Mouse (Mus musculus) spleen, adult 2 months (tissue): ENCODE data around the gene Mrpl55. TPM values are rescaled to one million over a fixed set of nuclear protein-coding genes. Genes with fewer than 3 reads are reported as not detected.

Experiments
- DNase-seq, 2 experiments: peaks; one replicate each; pipeline versions ENCODE4 v3.0.0 to v3.0.0-alpha.2; 2012 to 2021; ENCODE audit warnings: low spot score in 2 of 2, low read depth in 1 of 2
- H3K27ac ChIP-seq: fragments of 200-500 bp; 2 replicates; pipeline ENCODE4 v1.5.1; 2012; ENCODE audit warnings: low read length, inconsistent platforms; ENCODE audit not compliant: insufficient read depth
- H3K27me3 ChIP-seq: fragments of 200-500 bp; 2 replicates; pipeline ENCODE4 v1.6.1; 2012; ENCODE audit warnings: mild to moderate bottlenecking, moderate library complexity, low read length, inconsistent platforms; ENCODE audit not compliant: control insufficient read depth, insufficient read depth
- H3K36me3 ChIP-seq: fragments of 200-500 bp; 2 replicates; pipeline ENCODE4 v1.6.1; 2012; ENCODE audit warnings: mild to moderate bottlenecking, low read length, inconsistent platforms; ENCODE audit not compliant: control insufficient read depth, insufficient read depth
- H3K4me1 ChIP-seq: fragments of 200-500 bp; 2 replicates; pipeline ENCODE4 v1.6.1; 2011; ENCODE audit warnings: inconsistent platforms; ENCODE audit not compliant: control insufficient read depth, insufficient read depth, insufficient read length
- H3K4me3 ChIP-seq: fragments of 200-500 bp; 2 replicates; pipeline ENCODE4 v1.5.1; 2011; ENCODE audit warnings: mild to moderate bottlenecking, inconsistent platforms; ENCODE audit not compliant: insufficient read depth, insufficient read length; ENCODE audit errors: extremely low read depth
- CTCF ChIP-seq: fragments of 200-500 bp; IDR thresholded peaks from 2 replicates; pipeline ENCODE4 v1.5.1; 2011; ENCODE audit warnings: mild to moderate bottlenecking, inconsistent platforms; ENCODE audit not compliant: insufficient read depth, insufficient read length, insufficient replicate concordance; ENCODE audit errors: extremely low read depth
- POLR2A ChIP-seq: fragments of 200-500 bp; IDR thresholded peaks from 2 replicates; pipeline ENCODE4 v1.6.1; 2011; ENCODE audit warnings: low read depth, low read length, inconsistent platforms
- WGBS: fragments of 180-500 bp; shearing (Covaris S2); methylation state at CpG from one replicate; pipeline ENCODE4 v1.1.7; 2018; 5-methylcytosine and 5-hydroxymethylcytosine counted together
- polyA plus RNA-seq: library from polyadenylated mRNA; depleted of rRNA; stranded (reverse); fragments of >200 nt; gene quantifications from 2 replicates; pipeline ENCODE4 v1.2.3, GENCODE M21; 2012; rRNA removed

Mrpl55 gene
- 16.1 and 21.8 TPM in 2 replicates for polyA plus RNA-seq

DNA sequence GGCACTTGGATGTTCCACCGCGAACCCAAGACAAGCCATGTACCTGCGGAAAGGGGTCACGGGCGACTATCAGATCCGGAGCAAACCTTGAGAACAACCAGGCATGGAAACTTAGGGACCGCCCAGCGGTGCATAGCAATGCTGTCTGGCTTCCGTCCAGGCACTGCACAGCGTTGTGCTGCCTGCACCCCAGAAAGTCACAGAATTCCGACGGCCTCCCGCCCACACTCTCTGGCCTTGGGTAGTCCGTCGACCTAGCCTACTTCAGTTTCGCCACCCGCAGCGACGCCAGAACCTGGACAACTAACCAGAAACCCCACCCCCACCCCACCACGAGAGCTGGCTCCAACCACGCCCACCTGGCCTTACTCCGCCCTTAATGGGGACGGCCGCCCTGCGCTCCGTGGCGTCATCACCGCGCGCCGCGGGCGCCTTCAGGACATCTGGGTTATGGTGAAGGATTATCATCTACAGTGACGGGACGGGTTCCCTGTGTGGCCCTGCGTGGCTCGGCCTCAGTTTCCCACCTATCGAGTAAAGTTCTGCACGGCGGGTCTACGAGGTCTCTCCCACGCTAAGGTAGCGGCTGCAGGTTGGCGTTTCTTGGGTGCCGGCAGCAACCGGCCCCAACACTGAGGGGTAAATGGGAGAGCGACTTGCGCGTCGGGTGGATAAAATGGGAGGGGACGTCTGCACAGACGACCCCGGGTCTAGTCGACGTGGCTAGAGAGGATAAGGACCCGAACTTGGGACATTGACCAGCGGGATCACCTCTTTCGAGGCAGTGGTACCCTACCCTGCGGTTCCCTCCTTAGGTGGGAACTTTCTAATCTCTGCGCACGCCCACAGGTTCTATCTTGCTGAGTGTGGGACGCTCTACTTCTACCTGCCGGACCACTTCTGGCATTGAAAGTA lies at the start of gene Mrpl55:
Gene Mrpl55, plus strand, starts transcription at position 406 of the 915 bp plus-strand sequence.
- WGBS = under 1% methylated on average over 63 of the region's 63 CpGs

DNA sequence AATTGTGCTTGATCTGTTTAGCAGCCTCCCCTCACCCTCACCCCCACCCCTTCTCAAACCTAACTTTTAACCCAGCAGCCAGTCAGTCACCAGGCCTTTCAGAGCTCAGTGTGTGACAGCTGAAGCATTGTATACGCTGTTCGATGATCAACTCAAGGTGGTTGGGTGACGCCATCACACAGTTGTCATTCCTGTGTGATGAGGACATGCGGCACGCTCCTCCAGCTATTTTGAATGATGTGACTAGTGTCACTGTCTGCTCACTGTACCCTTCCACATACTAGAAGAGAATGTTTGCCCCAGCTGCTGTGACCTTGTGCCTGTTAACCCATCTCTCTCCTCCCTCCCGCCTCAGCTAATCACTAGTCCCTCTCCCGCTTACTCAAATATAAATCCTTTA lies 48.1 kb upstream of the Mrpl55 start:
- WGBS = 96% methylated on average over 7 of the region's 7 CpGs
- Histone ChIP-seq H3K4me1 (no peaks in the 10 kb centered on the region), H3K27me3 (no peaks in the 10 kb centered on the region), H3K27ac (no peak overlapping the region), H3K36me3 (peaks cover 16% of the 10 kb centered on the region), H3K4me3 (no peak overlapping the region)
- DNase-seq = no peak
- TF ChIP-seq CTCF (no peak), POLR2A (no peak)

More for the DNA sequence above, at the start of gene Mrpl55:
- TF ChIP-seq CTCF (no peak), POLR2A (0 out of 2 replicates have a peak, but pooled peaks have one; percentile 12)
- Histone ChIP-seq H3K27me3 (no peaks in the 10 kb centered on the region), H3K27ac (peak within 1 kb of the TSS; percentile 65), H3K4me1 (no peaks in the 10 kb centered on the region), H3K4me3 (peak within 1 kb of the TSS; percentile 76), H3K36me3 (0 out of 2 replicates have a peak, but pooled peaks cover 2% of the 10 kb centered on the region)
- DNase-seq = peak; percentile 84 to 93

DNA sequence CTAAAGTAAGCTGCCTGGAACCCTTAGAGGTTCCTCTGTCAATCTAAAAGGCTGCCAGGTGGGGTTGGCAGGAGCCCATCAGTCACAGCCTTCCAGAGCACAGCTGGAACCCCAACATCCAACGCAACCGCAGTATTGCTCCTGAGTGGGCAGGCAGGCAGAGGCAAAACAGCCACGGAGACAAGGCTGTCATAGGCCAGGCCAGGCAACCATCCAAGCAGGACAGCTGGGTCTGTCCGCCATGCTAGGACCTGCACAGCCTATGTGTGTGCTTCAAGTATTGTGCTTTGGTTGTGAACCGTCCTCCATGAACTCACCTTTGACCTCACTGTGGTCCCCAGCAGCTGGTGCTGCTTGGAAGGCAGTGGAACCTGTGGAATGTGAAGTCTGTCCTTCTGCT lies 46.4 kb upstream of the Mrpl55 start:
- Histone ChIP-seq H3K4me3 (no peak overlapping the region), H3K4me1 (no peaks in the 10 kb centered on the region), H3K27me3 (no peaks in the 10 kb centered on the region), H3K36me3 (peaks cover 16% of the 10 kb centered on the region), H3K27ac (no peak overlapping the region)
- TF ChIP-seq CTCF (no peak), POLR2A (no peak)
- WGBS = 98% methylated on average over 5 of the region's 5 CpGs
- no peak for DNase-seq

DNA sequence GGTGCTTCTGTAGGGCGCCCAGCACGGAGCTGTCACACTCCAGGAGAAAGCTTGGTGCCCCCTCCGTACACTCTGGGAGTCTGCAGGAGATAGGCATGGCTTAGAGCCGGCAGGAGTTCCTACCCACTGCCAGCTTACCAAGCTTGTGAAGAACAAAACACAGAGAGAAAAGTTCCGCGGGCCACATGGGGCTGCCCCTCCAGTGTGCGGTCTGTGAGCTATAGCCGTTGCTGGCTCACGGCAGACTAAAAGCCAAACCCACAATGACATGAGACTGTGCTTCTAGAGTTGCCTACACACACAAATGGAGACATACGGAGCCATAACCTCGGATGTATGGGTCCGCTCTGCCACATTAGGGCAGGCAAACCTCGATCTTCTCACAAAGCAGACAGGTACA lies 43.2 kb upstream of the Mrpl55 start:
- H3K4me1 ChIP-seq = no peaks in the 10 kb centered on the region
- TF ChIP-seq CTCF (no peak), POLR2A (no peak)
- H3K27ac ChIP-seq = no peak overlapping the region
- peaks cover 16% of the 10 kb centered on the region for H3K36me3 ChIP-seq
- H3K4me3 ChIP-seq = no peak overlapping the region
- WGBS = 94% methylated on average over 13 of the region's 13 CpGs
- H3K27me3 ChIP-seq = no peaks in the 10 kb centered on the region
- no peak for DNase-seq

DNA sequence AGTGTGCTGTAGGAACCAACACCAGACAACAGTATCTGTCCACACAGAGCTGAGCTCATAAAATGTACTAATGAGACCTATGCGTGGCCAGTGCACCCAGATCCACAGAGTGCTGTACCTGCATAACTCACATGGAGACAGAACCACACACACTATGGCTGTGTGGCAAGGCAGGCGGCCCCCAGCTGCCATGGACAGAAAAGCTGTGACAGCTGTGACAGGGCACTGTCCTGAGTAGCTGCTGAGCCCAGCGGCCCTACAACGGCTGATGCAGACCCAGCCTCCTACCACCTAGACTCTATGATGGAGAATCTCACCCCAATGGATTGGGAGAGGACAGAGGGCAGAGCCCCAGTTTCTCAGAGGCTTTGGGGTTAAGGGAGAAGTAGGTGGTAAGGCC lies 42.7 kb upstream of the Mrpl55 start:
- Histone ChIP-seq H3K4me3 (no peak overlapping the region), H3K4me1 (no peaks in the 10 kb centered on the region), H3K27me3 (no peaks in the 10 kb centered on the region), H3K36me3 (peaks cover 16% of the 10 kb centered on the region), H3K27ac (no peak overlapping the region)
- WGBS = 97% methylated on average over 4 of the region's 4 CpGs
- no peak for DNase-seq
- TF ChIP-seq POLR2A = no peak
- no peak for TF ChIP-seq CTCF

DNA sequence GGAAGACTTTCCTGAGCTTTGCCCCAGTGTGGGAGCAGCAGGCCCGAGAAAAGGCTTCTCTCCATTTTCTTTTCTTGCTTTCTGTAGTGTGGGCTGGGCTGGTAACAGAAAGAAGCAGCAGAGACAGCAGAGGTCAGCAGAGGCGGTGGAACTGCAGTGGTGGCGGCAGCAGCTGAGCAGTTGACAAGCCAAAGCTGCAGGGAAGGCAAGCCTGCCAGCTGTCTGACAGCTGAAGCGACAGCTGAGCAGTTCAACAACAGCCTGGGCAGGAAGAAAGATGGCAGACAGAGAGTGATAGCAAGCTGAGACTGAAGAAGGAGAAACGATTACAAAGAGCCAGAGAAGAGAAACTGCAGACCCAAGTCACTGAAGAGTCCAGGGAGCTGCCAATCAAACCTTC lies 40.9 kb upstream of the Mrpl55 start:
- 82% methylated on average over 5 of the region's 5 CpGs for WGBS
- no peak for DNase-seq
- no peaks in the 10 kb centered on the region for H3K4me1 ChIP-seq
- peaks cover 16% of the 10 kb centered on the region for H3K36me3 ChIP-seq
- TF ChIP-seq CTCF = no peak
- TF ChIP-seq POLR2A = no peak
- no peaks in the 10 kb centered on the region for H3K27me3 ChIP-seq
- no peak overlapping the region for H3K27ac ChIP-seq
- no peak overlapping the region for H3K4me3 ChIP-seq

DNA sequence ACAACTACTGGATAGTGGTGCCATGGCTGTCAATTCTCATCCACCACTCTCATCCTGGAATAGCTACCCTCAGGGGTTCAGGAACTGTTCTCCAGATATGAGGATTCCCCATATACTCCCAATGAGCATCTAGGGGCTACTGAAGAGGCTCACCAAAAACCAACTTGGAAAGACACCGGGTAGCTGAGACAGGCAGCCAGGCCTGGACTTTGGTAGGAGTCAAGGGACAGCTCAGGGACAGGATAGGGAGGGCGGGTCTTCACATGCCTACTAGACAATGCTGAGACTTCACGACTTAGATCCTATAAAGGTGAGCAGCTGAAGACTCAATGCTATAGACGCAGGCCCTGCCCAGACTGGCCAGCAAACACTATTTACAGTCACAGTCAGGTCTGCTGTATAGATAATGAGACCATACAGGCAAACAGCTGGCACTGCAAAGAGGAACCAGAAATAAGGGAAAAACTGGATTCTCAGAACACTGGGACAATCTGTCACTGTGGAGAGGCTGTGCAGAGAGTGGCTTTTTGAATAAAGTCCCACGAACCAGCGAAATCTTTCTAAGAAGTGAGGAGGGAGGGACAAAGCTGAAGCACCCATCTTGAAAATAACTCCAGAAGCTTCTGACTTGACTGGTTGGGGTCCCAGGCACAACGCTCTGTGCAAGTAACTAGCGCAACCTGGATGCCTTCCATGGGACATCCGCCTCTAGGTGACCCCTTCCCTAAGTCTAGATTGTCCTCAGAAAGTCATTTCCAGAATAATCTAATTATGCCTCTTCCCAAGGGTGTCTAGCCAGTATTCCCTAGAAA lies 39.6 kb upstream of the Mrpl55 start:
- no peaks in the 10 kb centered on the region for H3K27me3 ChIP-seq
- no peaks in the 10 kb centered on the region for H3K4me1 ChIP-seq
- H3K4me3 ChIP-seq = peak overlapping the region; percentile 53
- peak overlapping the region; percentile 56 for H3K27ac ChIP-seq
- peaks cover 11% of the 10 kb centered on the region for H3K36me3 ChIP-seq
- no peak for DNase-seq
- WGBS = 49% methylated on average over 9 of the region's 9 CpGs
- TF ChIP-seq POLR2A (no peak), CTCF (no peak)
